Mouse (Mus musculus) lung, adult 18-20 months (tissue): ENCODE data around the gene Nbea.
"Not testable (repeated sequence)": the region's sequence is repeated elsewhere in the genome, so short reads cannot be mapped to it uniquely, and the experiment has no call there.

Source experiments
- DNase-seq, 2 experiments: peaks; one replicate each; pipeline ENCODE4 v3.0.0; 2022; ENCODE audit warnings: mixed read lengths in 2 of 2

Nbea gene

DNA sequence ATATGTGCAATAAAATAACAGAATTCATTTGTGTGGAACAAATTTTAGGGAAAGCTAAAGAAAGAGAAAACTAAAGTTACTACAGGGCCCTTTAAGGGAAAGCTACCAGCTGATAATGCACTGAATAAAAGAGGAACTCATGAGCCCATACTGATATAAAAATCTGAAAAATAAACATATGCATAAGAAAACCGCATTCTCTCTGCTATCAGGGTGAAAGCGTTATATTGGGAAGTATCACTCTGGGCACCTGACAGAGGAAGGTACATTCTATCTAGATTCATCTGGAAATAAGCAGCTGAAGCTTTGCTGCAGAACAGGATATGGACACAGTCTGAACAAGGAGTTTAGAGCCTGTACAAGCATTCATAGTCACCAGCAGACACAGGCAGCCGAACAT, 148.9 kb downstream of the Nbea start:
- DNase-seq = no peak

DNA sequence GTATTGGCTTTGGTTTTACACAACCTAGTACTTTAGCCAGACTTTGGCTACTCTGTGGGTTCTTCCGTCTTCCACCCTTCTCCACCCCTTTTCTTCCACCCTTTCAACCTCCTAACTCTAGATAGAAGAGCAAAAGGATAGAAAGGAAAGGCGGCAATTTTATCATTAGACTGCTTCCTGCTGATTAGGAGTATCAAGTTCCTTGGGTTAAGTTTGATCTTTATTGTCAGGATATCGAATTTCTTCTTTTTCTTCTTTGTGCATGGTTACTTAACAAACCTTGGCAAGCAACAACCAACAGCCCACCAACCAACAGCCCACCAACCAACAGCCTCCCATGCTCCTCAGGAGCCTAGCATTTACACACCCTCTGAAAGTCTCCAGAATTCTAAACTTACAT, 165.0 kb downstream of the Nbea start:
- DNase-seq = no peak

DNA sequence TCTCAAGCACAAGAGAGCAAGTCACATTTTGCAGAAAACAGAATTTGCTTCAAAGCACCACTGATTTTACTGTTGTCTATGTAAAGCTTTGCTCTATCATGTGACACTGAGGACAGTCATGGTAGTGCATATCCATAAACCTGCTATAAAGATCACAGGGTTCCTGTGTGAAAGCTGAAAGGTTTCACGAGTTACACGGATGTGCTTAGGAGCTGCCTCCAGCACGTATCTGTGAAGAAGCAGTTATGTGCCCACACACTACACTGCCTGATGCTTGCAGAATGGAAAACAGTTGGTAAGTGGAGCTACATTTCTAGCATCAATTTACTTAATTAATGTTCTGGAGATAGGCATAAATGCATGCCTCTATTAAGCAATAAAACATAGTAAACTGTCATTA, 172.4 kb downstream of the Nbea start:
- DNase-seq = no peak

DNA sequence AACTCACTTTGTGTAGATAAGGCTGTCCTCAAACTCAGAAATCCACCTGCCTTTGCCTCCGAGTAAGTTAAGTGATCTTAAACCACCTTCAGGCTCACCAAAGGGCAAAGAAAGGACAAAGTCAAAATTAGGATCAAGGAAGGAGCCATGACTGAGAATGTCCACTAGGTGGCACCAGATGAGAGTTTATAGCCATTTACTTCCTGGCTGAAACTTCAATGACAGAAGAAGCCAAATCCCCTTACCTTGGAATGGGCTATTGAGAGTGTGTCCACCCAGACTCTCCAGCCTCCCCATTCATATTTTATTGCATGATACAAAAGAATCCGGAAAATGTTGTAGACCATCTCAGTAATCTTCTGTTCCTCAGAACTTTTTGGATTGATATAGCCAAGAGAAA, 175.5 kb downstream of the Nbea start:
- DNase-seq = peak in 1 of 2 experiments; percentile 16

DNA sequence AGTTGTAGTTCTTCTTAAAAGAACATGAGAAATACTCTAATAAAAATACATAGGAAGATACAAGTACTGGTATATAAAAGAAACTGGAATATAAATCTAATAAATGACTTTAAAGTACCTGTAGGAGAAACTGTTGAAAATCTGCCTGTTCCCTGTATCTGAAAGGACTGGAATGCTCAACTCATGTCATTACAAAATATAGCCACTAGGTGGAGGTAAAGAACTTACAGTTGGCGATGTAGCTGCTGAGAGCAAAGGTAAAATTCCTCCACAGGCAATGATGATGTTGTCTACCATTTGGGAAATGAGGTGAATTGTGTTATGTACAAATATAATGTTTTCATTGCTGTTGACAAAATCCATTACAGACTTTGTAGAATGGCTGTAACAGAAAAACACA, 183.2 kb downstream of the Nbea start:
- DNase-seq = no peak

DNA sequence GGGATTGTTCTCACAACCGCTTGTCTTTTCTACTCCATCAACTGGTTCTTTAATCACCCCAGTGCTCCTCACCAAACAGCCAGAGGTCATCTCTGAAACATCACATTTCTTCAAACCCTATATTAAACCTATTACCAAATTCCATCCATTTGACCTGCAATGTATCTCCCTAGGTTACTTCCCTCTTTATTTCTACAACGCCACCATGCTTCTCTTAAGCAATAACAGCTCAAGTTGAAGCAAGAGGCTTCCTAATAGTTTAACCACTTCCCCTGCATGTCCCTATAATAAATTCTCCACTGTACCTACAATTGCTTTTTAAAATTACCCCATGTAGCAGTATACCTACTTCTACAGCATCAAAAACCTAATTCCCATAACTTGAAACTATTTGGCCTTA, 205.1 kb downstream of the Nbea start:
- no peak for DNase-seq

DNA sequence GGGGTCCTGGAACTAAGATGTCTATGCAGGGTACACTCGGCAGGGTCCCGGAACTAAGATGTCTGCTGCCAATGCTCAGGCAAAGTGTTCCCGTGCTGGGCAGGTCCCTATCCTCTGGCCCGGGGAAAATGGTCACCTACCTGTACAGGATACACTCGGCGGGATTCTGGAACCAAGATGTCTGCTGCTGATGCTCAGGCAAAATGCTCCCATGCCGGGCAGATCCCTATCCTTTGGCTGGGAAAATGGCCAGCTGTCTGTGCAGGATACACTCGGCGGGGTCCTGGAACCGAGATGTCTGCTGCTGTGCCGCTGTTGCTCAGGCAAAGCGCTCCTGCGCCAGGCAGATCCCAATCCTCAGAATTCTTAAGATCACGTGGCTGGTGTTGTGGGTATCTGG, 206.5 kb downstream of the Nbea start:
- not testable (repeated sequence) for DNase-seq

DNA sequence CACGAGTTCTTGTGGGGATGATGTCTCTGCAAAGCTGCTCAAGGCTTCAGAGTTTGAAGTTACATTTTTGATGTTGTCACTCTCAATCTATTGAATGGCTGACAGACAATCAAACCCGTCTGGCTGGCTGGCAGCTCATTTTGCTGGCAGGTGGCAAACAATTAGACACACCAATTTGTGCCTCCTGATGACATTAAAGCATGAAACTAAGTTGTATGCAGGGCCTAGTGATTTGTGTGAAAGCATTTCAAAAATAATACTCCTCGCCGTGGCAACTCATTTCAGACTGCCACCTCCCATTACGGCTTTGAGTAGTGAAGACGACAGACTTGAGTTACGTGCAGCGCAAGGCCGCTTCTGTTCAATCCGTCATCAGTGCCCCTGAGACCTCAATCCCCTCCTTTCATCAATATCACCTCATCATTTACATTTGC, 217.8 kb downstream of the Nbea start:
- DNase-seq = no peak

DNA sequence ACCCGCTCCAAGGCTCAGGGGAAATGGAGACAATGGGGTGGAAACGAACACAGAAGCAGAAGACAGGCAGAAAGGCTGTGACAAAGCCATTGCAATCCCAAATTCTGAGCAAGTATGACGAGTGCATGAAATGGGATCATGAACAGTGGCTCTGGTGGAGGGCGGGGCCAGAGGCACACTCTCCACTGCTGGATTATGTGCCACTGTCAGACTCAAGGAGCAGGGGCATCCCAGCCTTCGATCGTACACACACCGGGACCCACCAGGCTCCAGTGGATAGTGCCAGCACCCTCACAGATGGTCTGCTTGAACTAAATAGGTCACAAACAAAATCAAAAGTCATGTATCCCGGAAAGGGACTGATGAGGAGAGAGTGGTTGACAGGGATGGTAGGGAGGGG, 220.5 kb downstream of the Nbea start:
- DNase-seq = no peak

DNA sequence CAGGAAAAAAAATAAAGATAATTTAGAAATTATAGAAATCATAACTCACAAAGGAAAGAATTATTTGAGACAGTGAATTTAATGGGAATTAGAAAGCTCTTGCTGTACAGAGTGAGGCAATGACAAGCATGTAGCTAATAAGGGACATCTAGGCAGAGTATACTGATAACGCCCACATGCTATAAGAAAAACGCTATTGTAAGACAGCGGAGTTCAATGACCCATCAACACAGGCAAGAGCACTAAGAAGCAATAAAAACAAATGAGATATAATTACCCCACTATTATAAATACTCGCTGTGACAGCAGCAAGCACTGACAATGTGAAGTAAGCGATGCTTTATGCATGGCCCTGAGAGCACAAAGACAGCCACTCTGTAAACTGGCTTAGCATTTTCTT, 233.5 kb downstream of the Nbea start:
- no peak for DNase-seq

DNA sequence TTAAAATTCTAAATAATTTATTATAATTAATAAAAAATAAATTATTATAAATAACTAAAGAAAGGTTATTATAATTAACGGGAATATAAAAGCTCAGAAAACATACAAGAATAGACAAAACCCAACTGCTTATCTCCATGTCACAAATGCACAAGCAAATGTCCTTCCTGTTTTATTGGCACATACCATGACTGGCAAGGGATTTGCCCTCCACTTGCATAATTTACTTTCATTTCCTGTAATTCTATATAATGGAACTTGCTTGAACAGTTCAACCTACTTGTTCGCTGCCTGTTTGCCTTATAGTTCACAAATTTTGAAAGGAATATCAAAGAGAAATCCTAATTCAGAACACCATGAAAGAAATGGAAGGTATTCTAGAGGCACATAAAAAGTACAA, 234.4 kb downstream of the Nbea start:
- DNase-seq = no peak

DNA sequence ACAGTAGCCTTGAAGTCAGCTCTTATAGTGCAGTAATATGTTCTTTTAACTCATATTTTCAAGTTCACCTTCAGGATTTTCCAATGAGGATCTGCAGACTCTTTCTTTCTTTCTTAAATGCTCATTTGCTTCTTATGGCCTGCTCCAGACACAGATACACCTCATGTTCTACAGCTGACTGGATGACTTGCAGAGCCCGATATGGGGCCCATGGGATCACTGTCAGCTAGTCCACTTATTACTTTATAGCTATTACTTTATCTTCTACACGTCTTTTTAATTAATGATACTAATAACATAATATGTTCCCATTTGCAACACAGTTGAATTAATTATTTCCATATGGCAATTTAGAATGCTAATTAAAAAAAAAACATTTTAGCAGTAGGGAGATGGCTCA, 256.2 kb downstream of the Nbea start:
- no peak for DNase-seq

DNA sequence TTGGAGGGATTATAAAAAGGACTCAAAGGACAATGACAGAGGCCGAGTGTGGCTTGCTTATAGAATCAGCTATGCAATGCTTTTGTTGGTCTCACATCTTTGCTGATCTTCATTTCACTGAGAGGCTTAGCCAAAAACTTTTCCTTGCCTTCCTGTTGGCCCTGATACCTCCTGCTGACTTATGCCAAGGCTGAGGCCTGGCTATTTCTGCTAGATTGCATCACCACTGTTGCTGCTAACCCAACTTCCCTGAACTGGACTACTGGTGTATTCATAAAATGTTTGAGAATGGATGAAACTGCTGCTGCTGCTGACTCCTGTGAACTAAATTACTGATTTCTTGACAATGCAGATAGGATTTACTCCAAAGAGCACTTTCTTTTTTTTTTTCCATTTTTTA, 274.2 kb downstream of the Nbea start:
- DNase-seq = no peak

DNA sequence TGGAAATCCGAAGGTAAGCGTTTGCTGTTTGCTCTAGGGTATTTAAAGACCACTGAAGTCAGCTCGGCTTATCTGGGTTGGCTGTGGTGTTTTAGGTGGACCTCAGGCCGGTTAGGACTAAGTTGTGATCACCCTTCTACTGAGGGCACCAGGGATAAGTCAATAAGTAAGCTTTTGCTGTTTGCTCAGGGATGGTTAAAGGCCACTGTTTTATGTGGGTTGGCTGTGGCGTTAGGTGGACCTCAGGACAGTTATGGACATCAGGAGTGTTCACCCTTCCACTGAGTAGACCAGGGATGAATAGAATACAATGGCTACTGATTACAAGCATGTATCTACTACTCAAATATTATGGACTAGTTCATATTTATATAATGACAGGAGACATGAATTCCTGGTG, 292.9 kb downstream of the Nbea start:
- DNase-seq = no peak

DNA sequence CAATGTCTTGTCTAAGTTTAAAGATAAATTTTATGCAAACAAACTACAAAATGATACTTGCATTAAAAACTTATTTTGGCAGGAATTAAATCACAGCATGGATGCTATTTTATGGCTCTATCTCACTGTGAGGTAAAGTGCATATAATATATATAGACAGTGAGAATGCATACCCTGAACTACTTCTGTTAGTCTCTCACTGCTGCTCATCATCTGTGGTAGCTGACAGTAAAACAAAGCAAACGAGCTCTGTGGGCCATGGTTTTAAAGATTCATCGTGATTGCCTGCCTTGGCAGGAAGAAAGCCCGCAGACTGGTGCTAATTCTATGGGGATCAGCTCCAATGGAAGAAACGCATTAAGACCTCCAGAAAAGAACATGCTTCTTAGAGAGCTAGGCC, 294.3 kb downstream of the Nbea start:
- DNase-seq = no peak

DNA sequence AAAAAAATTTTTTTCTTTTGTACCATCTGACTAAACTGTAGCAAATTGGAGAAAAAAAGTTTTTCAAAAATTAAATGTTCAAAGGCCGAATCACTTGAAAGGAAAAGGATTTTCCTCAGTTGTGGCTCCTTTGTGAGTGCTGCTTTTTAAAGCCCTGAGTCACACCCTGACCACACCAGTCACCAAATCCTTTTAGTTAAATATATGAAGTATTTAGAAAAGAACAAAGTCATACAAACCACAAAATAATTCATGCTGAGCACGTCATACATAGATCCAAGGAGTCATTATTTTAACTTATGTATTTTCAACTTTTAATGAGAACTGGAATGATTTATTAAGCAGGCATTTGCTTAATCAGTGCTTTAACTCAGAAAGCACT, 295.7 kb downstream of the Nbea start:
- DNase-seq = no peak

DNA sequence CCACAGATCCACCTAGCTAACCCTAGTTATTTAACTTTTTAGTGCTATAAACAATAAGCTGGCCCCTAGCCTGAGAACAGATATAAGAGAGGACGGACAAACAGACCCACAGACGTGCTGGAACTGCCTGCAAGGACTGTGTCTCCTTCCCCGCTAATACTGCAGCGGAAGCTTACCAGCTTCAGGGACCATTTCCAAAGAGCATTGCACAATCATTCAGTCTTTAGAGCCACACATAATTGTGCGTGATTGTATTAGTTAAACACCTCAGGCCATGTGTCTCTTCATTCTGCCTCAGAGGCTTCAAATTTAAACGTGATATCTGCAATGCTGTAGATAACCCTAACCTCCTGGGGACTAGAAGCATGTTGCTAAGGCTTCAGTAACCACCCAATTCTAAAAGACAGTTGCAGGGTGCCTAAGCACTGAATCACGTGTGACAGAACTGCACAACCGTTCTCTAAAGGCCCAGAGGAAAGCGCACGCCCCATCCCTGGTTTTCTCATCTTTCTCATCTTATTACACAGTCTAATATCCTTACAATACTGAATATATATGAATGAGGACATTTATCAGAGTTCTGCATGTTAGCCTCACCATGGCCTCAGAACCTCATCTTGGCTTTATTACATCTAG, 296.2 kb downstream of the Nbea start:
- DNase-seq = peak in 1 of 2 experiments; percentile 3

DNA sequence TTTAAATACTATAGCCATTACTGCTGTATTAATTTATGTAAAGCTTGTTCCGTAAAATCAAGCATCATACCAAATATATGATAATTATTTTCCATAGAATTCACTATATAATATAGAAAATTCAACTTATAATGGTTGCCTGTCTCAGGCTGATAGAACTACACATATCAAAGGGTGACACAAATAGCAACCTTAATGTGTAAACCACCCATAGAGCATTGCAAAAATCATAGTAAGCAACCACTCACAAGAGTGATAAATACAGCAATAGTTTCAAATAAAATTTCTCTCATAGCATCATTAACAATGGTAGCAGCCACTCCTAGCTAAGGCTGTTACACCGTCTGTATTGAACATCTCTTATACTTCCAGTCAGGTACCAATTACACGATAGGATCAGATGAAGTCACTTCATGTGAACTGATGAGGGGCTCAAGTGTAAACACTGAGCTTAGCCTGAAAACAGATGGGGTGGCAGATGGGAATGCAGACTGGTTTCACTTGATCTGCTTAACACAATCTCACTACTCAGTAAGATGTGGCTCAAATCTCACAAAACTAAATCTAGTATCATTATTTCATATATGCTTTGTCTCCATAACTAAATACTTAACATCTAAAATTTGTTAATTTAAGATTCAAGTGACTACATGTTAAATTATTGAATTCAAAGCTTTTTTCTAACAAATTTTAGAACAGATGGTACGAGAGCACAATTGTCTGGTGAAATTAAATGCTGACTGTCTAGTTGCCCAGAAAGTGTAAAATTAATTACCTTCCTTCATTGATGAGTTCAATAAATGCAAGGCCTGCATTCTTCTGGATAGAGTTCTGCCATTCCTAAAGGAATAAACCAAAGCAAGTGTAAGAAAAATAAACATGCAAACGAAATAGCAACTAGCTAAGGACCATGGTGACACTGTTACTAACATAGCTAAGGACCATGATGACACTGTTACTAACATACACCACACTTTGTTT, 310.3 kb downstream of the Nbea start:
- DNase-seq = no peak

DNA sequence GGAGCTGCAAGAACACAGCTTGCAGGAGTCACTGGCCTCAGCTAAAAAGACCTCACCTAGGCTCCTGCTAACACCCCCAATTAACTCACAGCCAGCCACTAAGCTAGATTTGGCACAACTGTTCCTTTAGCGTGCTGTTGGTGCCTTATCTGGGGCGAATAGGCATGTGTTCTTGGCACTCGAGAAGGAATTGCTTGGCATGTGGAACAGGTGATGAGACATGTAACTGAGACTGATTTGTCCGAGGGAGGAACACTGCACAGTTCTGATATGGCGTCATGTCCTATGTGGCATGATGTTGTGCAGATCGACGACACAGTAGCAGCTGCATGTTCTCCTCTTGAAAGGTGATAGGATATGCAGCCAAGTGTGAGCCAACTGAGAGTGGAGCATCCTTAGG, 331.0 kb downstream of the Nbea start:
- no peak for DNase-seq

DNA sequence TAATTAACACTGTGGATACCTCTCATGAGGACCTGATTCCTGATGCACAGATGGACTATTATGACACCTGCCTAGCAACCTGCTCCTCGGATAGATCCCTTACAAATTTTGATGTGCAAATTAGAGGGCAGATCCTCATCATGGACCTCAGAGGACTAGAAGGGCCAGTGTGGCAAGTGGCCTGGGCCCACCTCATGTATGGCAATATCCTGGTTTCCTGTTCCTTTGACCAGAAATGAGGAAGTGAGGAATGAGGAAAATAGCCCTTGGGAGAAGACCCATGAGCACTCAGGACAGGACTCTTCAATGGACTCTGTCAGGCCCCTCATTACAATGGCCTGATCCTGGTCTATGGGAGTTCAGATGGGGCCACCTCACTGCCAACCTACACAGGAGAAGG, 336.4 kb downstream of the Nbea start:
- DNase-seq = no peak

DNA sequence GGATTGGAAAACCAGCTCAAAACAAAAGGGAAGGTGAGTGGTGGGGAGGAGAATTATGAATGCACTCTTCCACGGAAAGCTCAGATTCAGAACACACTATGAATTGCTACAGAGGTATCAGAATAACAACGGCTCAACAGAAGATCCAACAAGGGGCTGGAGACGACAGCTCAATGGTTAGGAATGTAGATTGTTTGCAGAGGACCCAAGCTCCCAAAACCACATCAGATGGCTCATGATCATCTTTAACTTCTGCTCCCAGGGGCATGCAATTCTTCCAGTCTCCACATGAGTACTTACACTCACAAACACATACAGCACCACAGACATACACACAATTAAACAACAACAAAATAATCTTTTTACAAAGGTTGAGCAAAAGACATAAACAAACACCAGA, 346.3 kb downstream of the Nbea start:
- DNase-seq = no peak

DNA sequence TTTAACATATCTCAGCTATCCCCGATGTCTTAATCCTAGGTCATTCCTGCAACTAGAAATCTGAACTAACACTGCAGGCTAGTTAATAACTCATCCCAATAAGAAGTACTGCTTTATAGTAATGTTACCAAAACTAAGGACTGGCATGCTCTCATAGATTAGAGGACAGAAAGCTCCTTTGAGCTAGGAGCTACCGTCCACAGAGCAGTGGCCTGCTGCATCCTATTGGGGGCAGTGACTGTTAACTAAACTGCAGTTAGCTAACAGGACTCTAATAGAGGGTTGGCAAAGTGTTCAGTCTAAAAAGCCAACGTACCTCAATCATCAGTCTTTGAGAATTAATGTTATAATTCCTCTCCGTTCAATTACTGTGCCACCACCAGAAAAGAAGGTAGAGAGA, 348.3 kb downstream of the Nbea start:
- DNase-seq = no peak

DNA sequence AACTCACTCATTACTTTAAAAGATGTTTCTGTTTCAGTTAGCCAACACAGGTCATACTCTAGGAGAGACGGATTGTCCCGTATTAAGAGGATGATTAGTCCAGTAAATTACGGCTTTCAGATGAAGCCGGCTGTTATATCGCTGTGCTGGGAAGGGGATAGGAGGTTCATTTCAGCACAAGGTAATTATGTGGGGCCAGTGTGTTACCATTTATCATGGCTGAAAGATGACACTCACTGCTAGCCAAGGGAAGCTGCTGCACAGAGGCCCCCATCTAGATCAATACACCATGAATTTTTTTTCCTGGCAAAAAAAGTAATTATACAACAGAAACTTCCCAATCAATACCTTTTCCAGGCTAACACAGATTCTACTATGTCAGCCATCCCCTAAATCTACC, 353.3 kb downstream of the Nbea start:
- no peak for DNase-seq

DNA sequence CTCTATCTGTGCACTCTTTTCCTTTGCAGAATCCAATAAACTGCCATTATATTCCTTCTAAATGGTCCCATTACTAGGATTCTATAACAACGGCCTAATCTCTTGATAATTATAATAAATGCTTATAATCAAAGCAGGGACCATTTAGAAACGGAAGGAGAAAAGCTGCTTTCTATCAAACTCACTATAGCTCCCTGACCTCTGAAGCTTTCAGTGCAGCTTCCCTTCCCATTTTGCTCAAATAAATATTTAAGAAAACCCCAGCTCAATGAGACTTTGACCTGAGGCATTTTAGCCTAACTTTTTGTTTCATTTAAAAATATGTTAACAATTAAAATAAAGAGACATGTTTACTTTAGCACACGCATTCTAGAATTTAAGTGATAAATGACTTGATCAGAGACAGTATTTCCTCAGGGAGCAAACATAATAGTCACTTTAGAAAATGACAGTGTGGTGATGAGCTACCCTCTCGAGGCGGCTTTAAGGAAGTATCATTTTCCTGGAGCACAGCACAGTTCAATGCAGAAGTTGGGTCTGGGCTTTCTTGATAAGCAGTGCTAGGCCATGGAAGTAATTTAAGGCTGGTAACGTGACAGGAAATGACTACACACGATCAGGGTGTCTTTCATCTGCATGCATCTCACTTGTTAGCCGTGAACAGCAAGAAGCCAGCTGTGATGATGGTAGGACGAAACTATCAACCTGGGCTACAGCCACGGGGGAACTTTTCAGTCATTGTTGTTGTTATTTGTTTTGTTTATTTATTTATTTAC, 354.8 kb downstream of the Nbea start:
- no peak for DNase-seq
